Mouse (Mus musculus): ENCODE measurements around the gene Srp72.

DNA sequence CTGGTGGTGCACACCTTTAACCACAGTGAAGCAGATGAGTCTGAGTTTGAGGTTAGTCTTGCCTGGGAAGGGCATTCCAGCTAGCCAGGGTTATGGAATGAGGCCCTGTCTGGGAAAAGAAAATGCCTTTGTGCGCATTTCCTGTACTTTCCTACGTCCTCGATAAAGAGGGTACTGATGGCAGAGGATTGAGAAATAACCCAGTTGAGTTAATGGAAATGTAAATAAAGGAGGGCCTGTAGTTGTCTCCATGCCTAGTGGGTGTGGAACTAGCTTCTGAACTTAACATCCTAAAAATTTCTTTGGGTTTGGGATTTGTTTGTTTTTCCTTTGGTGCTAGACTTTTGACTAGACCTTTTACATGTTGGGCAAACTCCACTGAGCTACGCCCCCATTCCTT lies 19.0 kb upstream of the Srp72 start:
- no peak for TF ChIP-seq CTCF (conservative IDR thresholded peaks at IDR 0.05; ENCODE audit: low read length)
- TF ChIP-seq NANOG (IDR thresholded peaks at IDR 0.05; ENCODE audit: borderline replicate concordance, low read length) = no peak
